Mouse (Mus musculus): ENCODE results near the gene Sertad1. TPM values are rescaled to one million over a fixed set of nuclear protein-coding genes. Genes with fewer than 3 reads are reported as not detected.
A peak's percentile ranks its signal among the peaks of the same experiment; 100 is the strongest.

Gene Sertad1
- polyA plus RNA-seq, 1 experiment from 2014 or later, result 39.3 TPM

- Histone ChIP-seq H3K9me3 (ENCODE audit: low read depth, low read length) (no peaks in the 10 kb centered on the region), H3K9ac (no peak overlapping the region), H3K4me2 (no peak overlapping the region), H3K36me3 (ENCODE audit: insufficient read depth) (no peaks in the 10 kb centered on the region), H3K4me3 (ENCODE audit: low read depth, low read length) (no peak overlapping the region), H3K4me1 (ENCODE audit: insufficient read depth) (no peaks in the 10 kb centered on the region), H3K27ac (ENCODE audit: low read depth) (no peak overlapping the region), H3K27me3 (ENCODE audit: insufficient read depth, low read length) (no peaks in the 10 kb centered on the region)
- no peak for TF ChIP-seq CTCF (IDR thresholded peaks at IDR 0.05; ENCODE audit: low read depth)
- ATAC-seq (ENCODE audit: insufficient read depth) (no peak), DNase-seq (no peak)
- WGBS, result 86% methylated on average over 4 of the region's 4 CpGs
Measured at GRCm38 (mm10) chr7:27458614-27459013, 28.1 kb upstream of the Sertad1 start.

GRCm38 (mm10) chr7:27459640-27460039 is 27.1 kb upstream of the Sertad1 start:
- H3K4me1 ChIP-seq (ENCODE audit: insufficient read depth), result no peaks in the 10 kb centered on the region
- no peak for TF ChIP-seq CTCF (IDR thresholded peaks at IDR 0.05; ENCODE audit: low read depth)
- H3K27me3 ChIP-seq (ENCODE audit: insufficient read depth, low read length), result no peaks in the 10 kb centered on the region
- 71% methylated on average over 5 of the region's 5 CpGs for WGBS
- no peaks in the 10 kb centered on the region for H3K9me3 ChIP-seq (ENCODE audit: low read depth, low read length)
- ATAC-seq (ENCODE audit: insufficient read depth) (no peak), DNase-seq (no peak)
- H3K4me3 ChIP-seq (ENCODE audit: low read depth, low read length), result no peak overlapping the region
- no peak overlapping the region for H3K9ac ChIP-seq
- H3K27ac ChIP-seq (ENCODE audit: low read depth), result no peak overlapping the region
- H3K36me3 ChIP-seq (ENCODE audit: insufficient read depth), result no peaks in the 10 kb centered on the region
- no peak overlapping the region for H3K4me2 ChIP-seq

GRCm38 (mm10) chr7:27460477-27460876 is 26.2 kb upstream of the Sertad1 start:
- H3K4me1 ChIP-seq (ENCODE audit: insufficient read depth), result no peaks in the 10 kb centered on the region
- ATAC-seq (ENCODE audit: insufficient read depth) (no peak), DNase-seq (no peak)
- H3K27me3 ChIP-seq (ENCODE audit: insufficient read depth, low read length), result no peaks in the 10 kb centered on the region
- H3K4me3 ChIP-seq (ENCODE audit: low read depth, low read length), result no peak overlapping the region
- H3K4me2 ChIP-seq, result no peak overlapping the region
- no peak overlapping the region for H3K27ac ChIP-seq (ENCODE audit: low read depth)
- H3K36me3 ChIP-seq (ENCODE audit: insufficient read depth), result no peaks in the 10 kb centered on the region
- no peaks in the 10 kb centered on the region for H3K9me3 ChIP-seq (ENCODE audit: low read depth, low read length)
- WGBS, result 69% methylated on average over 6 of the region's 6 CpGs
- H3K9ac ChIP-seq, result no peak overlapping the region
- no peak for TF ChIP-seq CTCF (IDR thresholded peaks at IDR 0.05; ENCODE audit: low read depth)

- no peaks in the 10 kb centered on the region for H3K36me3 ChIP-seq (ENCODE audit: insufficient read depth)
- ATAC-seq (ENCODE audit: insufficient read depth), result no peak
- H3K4me2 ChIP-seq, result no peak overlapping the region
- no peaks in the 10 kb centered on the region for H3K27me3 ChIP-seq (ENCODE audit: insufficient read depth, low read length)
- TF ChIP-seq CTCF (IDR thresholded peaks at IDR 0.05; ENCODE audit: low read depth), result no peak
- H3K4me1 ChIP-seq (ENCODE audit: insufficient read depth), result peaks cover 5% of the 10 kb centered on the region; the same call in 1 of the 2 replicates
- no peak overlapping the region for H3K27ac ChIP-seq (ENCODE audit: low read depth)
- no peaks in the 10 kb centered on the region for H3K9me3 ChIP-seq (ENCODE audit: low read depth, low read length)
- 22% methylated on average over 4 of the region's 4 CpGs for WGBS
- H3K9ac ChIP-seq, result no peak overlapping the region
- no peak overlapping the region for H3K4me3 ChIP-seq (ENCODE audit: low read depth, low read length)
- peak; percentile 54 for DNase-seq
Measured at GRCm38 (mm10) chr7:27467648-27468047, 19.1 kb upstream of the Sertad1 start.

GRCm38 (mm10) chr7:27471390-27472120 is 15.2 kb upstream of the Sertad1 start:
- Histone ChIP-seq H3K9ac (no peak overlapping the region), H3K4me1 (ENCODE audit: insufficient read depth) (peaks cover 5% of the 10 kb centered on the region; the same call in 1 of the 2 replicates), H3K27ac (ENCODE audit: low read depth) (no peak overlapping the region), H3K4me3 (ENCODE audit: low read depth, low read length) (no peak overlapping the region), H3K4me2 (no peak overlapping the region), H3K36me3 (ENCODE audit: insufficient read depth) (peaks cover 9% of the 10 kb centered on the region; the same call in 1 of the 2 replicates), H3K9me3 (ENCODE audit: low read depth, low read length) (no peaks in the 10 kb centered on the region), H3K27me3 (ENCODE audit: insufficient read depth, low read length) (no peaks in the 10 kb centered on the region)
- 86% methylated on average over 11 of the region's 11 CpGs for WGBS
- no peak for ATAC-seq (ENCODE audit: insufficient read depth)
- DNase-seq, result no peak
- no peak for TF ChIP-seq CTCF (IDR thresholded peaks at IDR 0.05; ENCODE audit: low read depth)

GRCm38 (mm10) chr7:27472596-27472995 is 14.1 kb upstream of the Sertad1 start:
- no peak for TF ChIP-seq CTCF (IDR thresholded peaks at IDR 0.05; ENCODE audit: low read depth)
- ATAC-seq (ENCODE audit: insufficient read depth), result no peak
- Histone ChIP-seq H3K4me3 (ENCODE audit: low read depth, low read length) (peak overlapping the region; percentile 75), H3K36me3 (ENCODE audit: insufficient read depth) (peaks cover 16% of the 10 kb centered on the region; the same call in 1 of the 2 replicates), H3K9ac (peak overlapping the region; percentile 40), H3K9me3 (ENCODE audit: low read depth, low read length) (no peaks in the 10 kb centered on the region), H3K4me1 (ENCODE audit: insufficient read depth) (peaks cover 5% of the 10 kb centered on the region; the same call in 1 of the 2 replicates), H3K4me2 (peak overlapping the region; percentile 69), H3K27ac (ENCODE audit: low read depth) (peak overlapping the region; percentile 86), H3K27me3 (ENCODE audit: insufficient read depth, low read length) (no peaks in the 10 kb centered on the region)
- peak; percentile 26 for DNase-seq
- WGBS, result 13% methylated on average over 7 of the region's 7 CpGs

- peaks cover 8% of the 10 kb centered on the region; the same call in 1 of the 2 replicates for H3K4me1 ChIP-seq (ENCODE audit: insufficient read depth)
- peak within 1 kb of the TSS; percentile 69 for H3K4me2 ChIP-seq
- no peaks in the 10 kb centered on the region for H3K9me3 ChIP-seq (ENCODE audit: low read depth, low read length)
- H3K4me3 ChIP-seq (ENCODE audit: low read depth, low read length), result peak within 1 kb of the TSS; percentile 75
- WGBS, result under 1% methylated on average over 36 of the region's 36 CpGs
- peak; percentile 23 for TF ChIP-seq CTCF (IDR thresholded peaks at IDR 0.05; ENCODE audit: low read depth)
- peak within 1 kb of the TSS; percentile 96 for H3K27ac ChIP-seq (ENCODE audit: low read depth)
- peaks cover 20% of the 10 kb centered on the region for H3K36me3 ChIP-seq (ENCODE audit: insufficient read depth)
- no peaks in the 10 kb centered on the region for H3K27me3 ChIP-seq (ENCODE audit: insufficient read depth, low read length)
- H3K9ac ChIP-seq, result peak within 1 kb of the TSS; percentile 67
- DNase-seq (peak; percentile 100), ATAC-seq (ENCODE audit: insufficient read depth) (peak; percentile 94)
Measured at GRCm38 (mm10) chr7:27473156-27473834, 13.4 kb upstream of the Sertad1 start, which contains the start of gene Sertad3. Gene Sertad3, plus strand, starts transcription at chr7:27473768.
